Mouse (Mus musculus): ENCODE measurements at regions not wholly inside any gene's neighbourhood (a gene's known extent, or its start where the extent isn't known, plus 50 kb on each side); places are given as distances from the start of the nearest gene placed in this dataset.

DNA sequence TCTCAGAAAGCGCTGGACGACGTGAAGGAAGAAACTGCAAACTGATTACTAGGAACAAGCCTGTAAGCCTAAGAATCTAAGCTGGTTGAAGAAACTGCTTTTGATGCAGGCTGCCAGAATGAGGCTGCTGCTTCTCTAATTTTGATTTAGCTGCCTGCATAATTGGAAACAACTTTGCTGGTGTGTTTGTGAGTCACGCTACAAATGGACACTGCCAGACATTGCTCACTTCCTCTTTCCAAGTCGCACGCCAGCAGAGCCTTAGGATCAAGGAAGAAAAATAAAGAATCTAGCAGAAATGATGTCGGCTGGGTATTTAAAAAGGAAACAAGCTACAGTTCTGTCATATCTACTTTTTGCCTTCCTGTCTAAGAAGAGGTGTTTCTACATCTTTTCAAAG, 81.0 kb downstream of the A730046J19Rik start:
- peak; percentile 89 for ATAC-seq (ENCODE audit: low TSS enrichment)

DNA sequence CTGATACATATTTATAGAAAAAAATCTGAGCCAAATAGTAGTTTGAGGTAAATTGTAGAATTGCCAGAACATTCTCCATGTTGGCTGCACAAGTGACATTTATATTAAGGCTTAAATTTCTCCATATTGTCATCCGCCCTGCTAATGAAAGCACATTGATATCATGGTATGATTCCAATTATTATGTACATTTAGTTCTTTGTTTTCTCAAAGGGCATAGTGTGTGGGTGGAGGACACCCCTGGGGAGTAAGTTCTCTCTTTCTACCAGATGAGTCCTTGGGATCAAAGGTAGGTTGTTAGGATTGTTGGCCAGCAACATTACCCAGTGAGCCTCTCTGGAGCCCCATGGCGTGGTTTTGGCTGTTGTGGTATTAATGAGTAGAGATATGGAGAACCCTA, 51.7 kb upstream of the Alg13 start:
- ATAC-seq (ENCODE audit: low TSS enrichment) = no peak
